In the genomic region with DNA sequence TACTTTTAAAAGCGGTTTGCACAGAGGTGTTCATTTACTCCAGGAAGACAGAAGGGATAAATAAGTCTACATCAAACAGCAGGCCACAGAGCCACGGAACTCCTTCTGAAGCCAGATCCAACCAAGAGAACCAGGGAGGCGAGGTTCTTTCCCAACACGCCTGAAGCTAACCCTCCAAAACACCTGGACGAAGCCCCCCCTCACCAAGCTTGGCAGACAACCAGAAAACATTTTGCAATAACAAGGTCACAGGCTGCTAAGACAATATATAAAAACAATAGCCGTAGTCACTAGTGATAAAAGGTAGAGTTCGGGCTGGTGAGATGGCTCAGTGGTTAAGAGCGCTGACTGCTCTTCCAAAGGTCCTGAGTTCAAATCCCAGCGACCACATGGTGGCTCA, we compare ENCODE assay signal across 10 mouse cellular contexts.
A peak's percentile ranks its signal among the peaks of the same experiment; 100 is the strongest.
DNase-seq lines count a peak whose midpoint lies in the region; ATAC-seq lines count a peak whose summit lies in the region.
"Had no signal": no experiment of that assay in that cellular context is flagged by ENCODE, and none has a peak within 500 bp of the region (broad histone marks: within the 10 kb centered on the region; RNA-seq: fewer than 3 reads in every experiment).

No protein-coding gene starts in this region.

- WGBS in heart, embryonic 16.5 days = 72% methylated on average over 9 of the region's 9 CpGs
- WGBS in midbrain, embryonic 13.5 days = 91% methylated on average over 9 of the region's 9 CpGs
- WGBS in midbrain, embryonic 11.5 days = 92% methylated on average over 9 of the region's 9 CpGs
- WGBS in limb, embryonic 13.5 days = 63% methylated on average over 9 of the region's 9 CpGs

- H3K9ac ChIP-seq in heart, embryonic 16.5 days (ENCODE audit: low read length) = no peak overlapping the region
- H3K9ac ChIP-seq in midbrain, embryonic 13.5 days (replicated peaks) = no peak overlapping the region
- no peak overlapping the region for H3K9ac ChIP-seq in midbrain, embryonic 11.5 days (ENCODE audit: low read length)
- H3K9ac ChIP-seq in limb, embryonic 13.5 days = no peak overlapping the region
- H3K9ac ChIP-seq: liver, embryonic 13.5 days had no signal

- no peaks in the 10 kb centered on the region for H3K27me3 ChIP-seq in heart, embryonic 16.5 days (ENCODE audit: control insufficient read depth, insufficient read depth, low read length)
- no peaks in the 10 kb centered on the region for H3K27me3 ChIP-seq in midbrain, embryonic 13.5 days
- no peaks in the 10 kb centered on the region for H3K27me3 ChIP-seq in midbrain, embryonic 11.5 days (ENCODE audit: control insufficient read depth, insufficient read depth, low read length)
- H3K27me3 ChIP-seq in limb, embryonic 13.5 days = no peaks in the 10 kb centered on the region
- H3K27me3 ChIP-seq: liver, embryonic 13.5 days had no signal

- H3K4me2 ChIP-seq in heart, embryonic 16.5 days (ENCODE audit: low read depth, low read length) = no peak overlapping the region
- no peak overlapping the region for H3K4me2 ChIP-seq in midbrain, embryonic 13.5 days (replicated peaks)
- no peak overlapping the region for H3K4me2 ChIP-seq in midbrain, embryonic 11.5 days
- no peak overlapping the region for H3K4me2 ChIP-seq in limb, embryonic 13.5 days (replicated peaks)
- H3K4me2 ChIP-seq: liver, embryonic 13.5 days had no signal

- no peak for ATAC-seq in heart, embryonic 16.5 days (replicated peaks; ENCODE audit: extremely low read depth, insufficient read depth, low FRiP score)
- ATAC-seq in midbrain, embryonic 13.5 days = no peak
- no peak for ATAC-seq in midbrain, embryonic 11.5 days (ENCODE audit: low FRiP score)
- no peak for ATAC-seq in limb, embryonic 13.5 days (ENCODE audit: low FRiP score, low read depth)
- ATAC-seq: CD4-positive, CD25-positive, alpha-beta regulatory T cell, adult 4 months had no signal

- no peak for DNase-seq in heart, adult 18-20 months
- DNase-seq in midbrain, embryonic 11.5 days (ENCODE audit: low spot score, missing footprints) = no peak
- no peak for DNase-seq in urinary bladder, postnatal 4 days (ENCODE audit: low spot score in 2 of 2)
- DNase-seq in left cerebral cortex, adult 9 months (ENCODE audit: low spot score in 2 of 2) = no peak
- DNase-seq: cerebellum, adult 2 months; liver, embryonic 13.5 days had no signal

- peaks cover 65% of the 10 kb centered on the region for H3K36me3 ChIP-seq in heart, embryonic 16.5 days (ENCODE audit: control insufficient read depth, insufficient read depth)
- peaks cover 91% of the 10 kb centered on the region for H3K36me3 ChIP-seq in midbrain, embryonic 13.5 days
- H3K36me3 ChIP-seq in midbrain, embryonic 11.5 days (ENCODE audit: control insufficient read depth, insufficient read depth, low read length) = peaks cover 27% of the 10 kb centered on the region
- H3K36me3 ChIP-seq in limb, embryonic 13.5 days = peaks cover 92% of the 10 kb centered on the region

- no peak overlapping the region for H3K4me3 ChIP-seq in heart, embryonic 16.5 days (ENCODE audit: low read length)
- no peak overlapping the region for H3K4me3 ChIP-seq in midbrain, embryonic 13.5 days (replicated peaks)
- H3K4me3 ChIP-seq in midbrain, embryonic 11.5 days (ENCODE audit: low read depth, low read length) = no peak overlapping the region
- H3K4me3 ChIP-seq in limb, embryonic 13.5 days = no peak overlapping the region
- H3K4me3 ChIP-seq: liver, embryonic 13.5 days had no signal

- no peaks in the 10 kb centered on the region for H3K9me3 ChIP-seq in heart, embryonic 16.5 days (replicated peaks; ENCODE audit: control insufficient read depth, low read length)
- no peaks in the 10 kb centered on the region for H3K9me3 ChIP-seq in midbrain, embryonic 13.5 days
- no peaks in the 10 kb centered on the region for H3K9me3 ChIP-seq in midbrain, embryonic 11.5 days (ENCODE audit: control insufficient read depth, low read length)
- no peaks in the 10 kb centered on the region for H3K9me3 ChIP-seq in limb, embryonic 13.5 days
- H3K9me3 ChIP-seq: liver, embryonic 13.5 days had no signal

- H3K4me1 ChIP-seq in heart, embryonic 16.5 days (ENCODE audit: control insufficient read depth, insufficient read depth, low read length) = peaks cover 21% of the 10 kb centered on the region
- H3K4me1 ChIP-seq in midbrain, embryonic 13.5 days (replicated peaks) = peaks cover 16% of the 10 kb centered on the region
- H3K4me1 ChIP-seq in midbrain, embryonic 11.5 days (ENCODE audit: control insufficient read depth, insufficient read depth, low read length) = no peaks in the 10 kb centered on the region
- peaks cover 17% of the 10 kb centered on the region for H3K4me1 ChIP-seq in limb, embryonic 13.5 days
- H3K4me1 ChIP-seq: liver, embryonic 13.5 days had no signal

- H3K27ac ChIP-seq in heart, embryonic 16.5 days (ENCODE audit: low read length) = peak overlapping the region; percentile 57
- H3K27ac ChIP-seq in midbrain, embryonic 13.5 days = peak overlapping the region; percentile 40; the same call in 1 of the 2 replicates
- no peak overlapping the region for H3K27ac ChIP-seq in midbrain, embryonic 11.5 days (ENCODE audit: low read depth, low read length)
- H3K27ac ChIP-seq in limb, embryonic 13.5 days = peak overlapping the region; percentile 65
- H3K27ac ChIP-seq: liver, embryonic 13.5 days had no signal
